In genomic region chr6:122821822-122822221, GRCm38 (mm10) we compare ENCODE assay signal across 9 mouse cellular contexts. TPM values are rescaled to one million over a fixed set of nuclear protein-coding genes. Genes with fewer than 3 reads are reported as not detected.
DNase-seq lines count a peak whose midpoint lies in the region; ATAC-seq and TF ChIP-seq lines count a peak whose summit lies in the region.
"Had no signal": no experiment of that assay in that cellular context is flagged by ENCODE, and none has a peak within 500 bp of the region (broad histone marks: within the 10 kb centered on the region; RNA-seq: fewer than 3 reads in every experiment).

No protein-coding gene starts in this region.

- H3K9ac ChIP-seq in kidney, postnatal 0 days (ENCODE audit: low read depth, low read length) = no peak overlapping the region
- no peak overlapping the region for H3K9ac ChIP-seq in intestine, embryonic 14.5 days (ENCODE audit: low read length)

- ATAC-seq in kidney, postnatal 0 days (replicated peaks; ENCODE audit: low FRiP score, low read depth) = no peak
- 0 out of 2 replicates have a peak, but pooled peaks have one; percentile 18 for ATAC-seq in granulocyte monocyte progenitor cell, adult 5-6 weeks (replicated peaks; ENCODE audit: poor library complexity, severe bottlenecking)
- ATAC-seq in intestine, embryonic 14.5 days (replicated peaks; ENCODE audit: low FRiP score, low TSS enrichment, low read depth) = no peak

- no peak for TF ChIP-seq CTCF in kidney, postnatal 0 days (IDR thresholded peaks at IDR 0.05; ENCODE audit: low read depth)

- H3K79me2 ChIP-seq in myocyte (ENCODE audit: control insufficient read depth, insufficient read depth) = peaks cover 17% of the 10 kb centered on the region

- no peak for TF ChIP-seq POLR2A in myocyte (IDR thresholded peaks at IDR 0.05; ENCODE audit: insufficient read length, low read depth)

- 59% methylated on average over 9 of the region's 9 CpGs for WGBS in kidney, postnatal 0 days
- WGBS in intestine, embryonic 14.5 days = 64% methylated on average over 9 of the region's 9 CpGs

- H3K4me2 ChIP-seq in kidney, postnatal 0 days (ENCODE audit: low read length) = peak overlapping the region; percentile 93
- H3K4me2 ChIP-seq in intestine, embryonic 14.5 days (ENCODE audit: low read length) = peak overlapping the region; percentile 79
- H3K4me2 ChIP-seq in myocyte (ENCODE audit: low read depth) = peak overlapping the region; percentile 91

- no peak overlapping the region for H3K27ac ChIP-seq in kidney, postnatal 0 days
- no peak overlapping the region for H3K27ac ChIP-seq in intestine, embryonic 14.5 days (ENCODE audit: low read depth)

- no peak overlapping the region for H3ac ChIP-seq in myocyte (ENCODE audit: control insufficient read depth, insufficient read length)

- H3K4me1 ChIP-seq in kidney, postnatal 0 days (replicated peaks; ENCODE audit: insufficient read depth, low read length) = peaks cover 32% of the 10 kb centered on the region
- peaks cover 27% of the 10 kb centered on the region for H3K4me1 ChIP-seq in intestine, embryonic 14.5 days (replicated peaks; ENCODE audit: control insufficient read depth, insufficient read depth, low read length)

- no peak for DNase-seq in kidney, postnatal 0 days (ENCODE audit: low spot score)
- no peak for DNase-seq in kidney, adult 18-20 months
- no peak for DNase-seq in intestine, embryonic 14.5 days (ENCODE audit: low spot score)
- DNase-seq in left cerebral cortex, adult 9 months (ENCODE audit: low spot score in 2 of 2) = no peak
- DNase-seq in c-Kit-positive CD71-positive TER-119-positive erythroid progenitor cells, embryonic 14.5 days (ENCODE audit: low spot score) = no peak
- DNase-seq: cerebellum, adult 18-20 months; gastrocnemius, postnatal 10 days had no signal

- no peaks in the 10 kb centered on the region for H3K27me3 ChIP-seq in kidney, postnatal 0 days (ENCODE audit: insufficient read depth, low read length)
- H3K27me3 ChIP-seq in intestine, embryonic 14.5 days (replicated peaks; ENCODE audit: control insufficient read depth, insufficient read depth, low read length) = no peaks in the 10 kb centered on the region
- H3K27me3 ChIP-seq in myocyte (ENCODE audit: control insufficient read depth, insufficient read depth, insufficient read length) = no peaks in the 10 kb centered on the region

- no peaks in the 10 kb centered on the region for H3K36me3 ChIP-seq in kidney, postnatal 0 days (ENCODE audit: insufficient read depth, low read length)
- H3K36me3 ChIP-seq in intestine, embryonic 14.5 days (ENCODE audit: control insufficient read depth, insufficient read depth, low read length) = no peaks in the 10 kb centered on the region
- no peaks in the 10 kb centered on the region for H3K36me3 ChIP-seq in myocyte (ENCODE audit: control insufficient read depth, insufficient read depth)

- H3K9me3 ChIP-seq in kidney, postnatal 0 days (replicated peaks; ENCODE audit: low read length) = no peaks in the 10 kb centered on the region
- no peaks in the 10 kb centered on the region for H3K9me3 ChIP-seq in intestine, embryonic 14.5 days (ENCODE audit: control insufficient read depth, low read length)

- H3K4me3 ChIP-seq in kidney, postnatal 0 days (replicated peaks; ENCODE audit: low read depth, low read length) = no peak overlapping the region
- H3K4me3 ChIP-seq in intestine, embryonic 14.5 days (ENCODE audit: low read depth, low read length) = no peak overlapping the region
- H3K4me3 ChIP-seq in myocyte = no peak overlapping the region

TF ChIP-seq in myocyte, 11 proteins besides CTCF, POLR2A, EP300 and RAD21:
- TF ChIP-seq SRF (IDR thresholded peaks at IDR 0.05; ENCODE audit: control insufficient read depth, insufficient read length, low read depth) (no peak), USF1 (IDR thresholded peaks at IDR 0.05; ENCODE audit: low read depth) (no peak), MYOD1 (IDR thresholded peaks at IDR 0.05; ENCODE audit: control insufficient read depth in 1 of 3, insufficient read length in 2 of 3, low read depth in 2 of 3) (no peak), REST (IDR thresholded peaks at IDR 0.05; ENCODE audit: insufficient read depth, insufficient read length) (no peak), TCF3 (IDR thresholded peaks at IDR 0.05; ENCODE audit: insufficient read length, low read depth) (no peak), CEBPB (IDR thresholded peaks at IDR 0.05; ENCODE audit: insufficient read depth, poor library complexity, severe bottlenecking) (no peak), TCF12 (IDR thresholded peaks at IDR 0.05; ENCODE audit: insufficient read depth, poor library complexity, severe bottlenecking) (no peak), MYOG (IDR thresholded peaks at IDR 0.05; ENCODE audit: control insufficient read depth in 1 of 3, insufficient read depth in 1 of 3, insufficient read length in 2 of 3, low read depth in 2 of 3) (no peak), POLR2AphosphoS2 (IDR thresholded peaks at IDR 0.05; ENCODE audit: insufficient read length, low read depth) (no peak), MAX (IDR thresholded peaks at IDR 0.05; ENCODE audit: low read depth) (no peak), E2F4 (IDR thresholded peaks at IDR 0.05; ENCODE audit: insufficient read depth) (no peak)
TF ChIP-seq in myocyte: peak in this region for 0.

RNA-seq across cellular contexts. Expression of gene Foxj2, which starts 2.1 kb away (rescaled TPM):
- 5.2 and 5.5 TPM in 2 replicates for polyA plus RNA-seq in kidney, postnatal 0 days (2015; fragmentation: Nextera tagmentation; extraction: Ambion mirVana)
- 5.2 and 8.1 TPM in 2 replicates for total RNA-seq in granulocyte monocyte progenitor cell, adult 5-6 weeks (2014; fragmentation: Nextera tagmentation)
- 1.6 and 3.5 TPM in 2 replicates for total RNA-seq in granulocyte monocyte progenitor cell, adult 5-6 weeks (2017)
- polyA plus RNA-seq in intestine, embryonic 14.5 days (2014; fragmentation: Nextera tagmentation; extraction: Ambion mirVana) = 6.4 and 6.9 TPM in 2 replicates
- 9.7 TPM for polyA plus RNA-seq in myocyte (2012; fragmentation: generic; extraction: Trizol)

RNA-seq across cellular contexts. Expression of gene Slc2a3, which starts 20.4 kb away (rescaled TPM):
- polyA plus RNA-seq in kidney, postnatal 0 days (2015; fragmentation: Nextera tagmentation; extraction: Ambion mirVana) = 4.1 and 4.4 TPM in 2 replicates
- 4.7 and 6.5 TPM in 2 replicates for total RNA-seq in granulocyte monocyte progenitor cell, adult 5-6 weeks (2014; fragmentation: Nextera tagmentation)
- total RNA-seq in granulocyte monocyte progenitor cell, adult 5-6 weeks (2017) = 8.4 and 8.8 TPM in 2 replicates
- 17.6 and 21.5 TPM in 2 replicates for polyA plus RNA-seq in intestine, embryonic 14.5 days (2014; fragmentation: Nextera tagmentation; extraction: Ambion mirVana)
- polyA plus RNA-seq in myocyte (2012; fragmentation: generic; extraction: Trizol) = 1.2 TPM

RNA-seq across cellular contexts. Expression of gene C3ar1, which starts 34.1 kb away (rescaled TPM):
- polyA plus RNA-seq in kidney, postnatal 0 days (2015; fragmentation: Nextera tagmentation; extraction: Ambion mirVana) = 2.1 and 2.3 TPM in 2 replicates
- total RNA-seq in granulocyte monocyte progenitor cell, adult 5-6 weeks (2014; fragmentation: Nextera tagmentation) = not detected in 2 replicates
- total RNA-seq in granulocyte monocyte progenitor cell, adult 5-6 weeks (2017) = 0.04 and 0.10 TPM in 2 replicates
- 1.8 and 1.9 TPM in 2 replicates for polyA plus RNA-seq in intestine, embryonic 14.5 days (2014; fragmentation: Nextera tagmentation; extraction: Ambion mirVana)
- 0.19 TPM for polyA plus RNA-seq in myocyte (2012; fragmentation: generic; extraction: Trizol)

RNA-seq across cellular contexts. Expression of gene Necap1, which starts 52.5 kb away (rescaled TPM):
- polyA plus RNA-seq in kidney, postnatal 0 days (2015; fragmentation: Nextera tagmentation; extraction: Ambion mirVana) = 37.6 and 39.8 TPM in 2 replicates
- 24.8 and 26.1 TPM in 2 replicates for total RNA-seq in granulocyte monocyte progenitor cell, adult 5-6 weeks (2014; fragmentation: Nextera tagmentation)
- total RNA-seq in granulocyte monocyte progenitor cell, adult 5-6 weeks (2017) = 14.3 and 25.7 TPM in 2 replicates
- 50.2 and 55.1 TPM in 2 replicates for polyA plus RNA-seq in intestine, embryonic 14.5 days (2014; fragmentation: Nextera tagmentation; extraction: Ambion mirVana)
- 21.9 TPM for polyA plus RNA-seq in myocyte (2012; fragmentation: generic; extraction: Trizol)
